Mouse (Mus musculus) adrenal gland, postnatal 4 days (tissue): ENCODE measurements at regions not wholly inside any gene's neighbourhood (a gene's known extent, or its start where the extent isn't known, plus 50 kb on each side); places are given as distances from the start of the nearest gene placed in this dataset.

Experiments used
- DNase-seq, 2 experiments: peaks; one replicate each; pipeline ENCODE4 v3.0.0; 2021 to 2022; ENCODE audit warnings: low spot score in 2 of 2, mixed read lengths in 2 of 2

GRCm38 (mm10) chr5:51841763-51842162 is 274.2 kb upstream of the Ppargc1a start:
- no peak for DNase-seq

GRCm38 (mm10) chr5:51840638-51841329 is 273.3 kb upstream of the Ppargc1a start:
- DNase-seq: no peak

GRCm38 (mm10) chr5:51839292-51839691 is 271.8 kb upstream of the Ppargc1a start:
- no peak for DNase-seq

GRCm38 (mm10) chr5:51830551-51830950 is 263.0 kb upstream of the Ppargc1a start:
- no peak for DNase-seq

GRCm38 (mm10) chr5:51830015-51830414 is 262.5 kb upstream of the Ppargc1a start:
- DNase-seq: no peak

- DNase-seq: no peak
These were observed 262.1 kb upstream of the Ppargc1a start for GRCm38 (mm10) chr5:51829606-51830005.

- DNase-seq: no peak
These were observed 261.5 kb upstream of the Ppargc1a start for GRCm38 (mm10) chr5:51829020-51829419.

- DNase-seq: no peak
These were observed 258.7 kb upstream of the Ppargc1a start for GRCm38 (mm10) chr5:51826269-51826668.

GRCm38 (mm10) chr5:51825584-51826088 is 258.1 kb upstream of the Ppargc1a start:
- DNase-seq: no peak

GRCm38 (mm10) chr5:51824731-51825130 is 257.2 kb upstream of the Ppargc1a start:
- no peak for DNase-seq

GRCm38 (mm10) chr5:51823657-51824056 is 256.1 kb upstream of the Ppargc1a start:
- DNase-seq: no peak

GRCm38 (mm10) chr5:51816258-51816657 is 248.7 kb upstream of the Ppargc1a start:
- no peak for DNase-seq

GRCm38 (mm10) chr5:51811728-51812127 is 244.2 kb upstream of the Ppargc1a start:
- no peak for DNase-seq

GRCm38 (mm10) chr5:51801486-51801885 is 234.0 kb upstream of the Ppargc1a start:
- no peak for DNase-seq

- no peak for DNase-seq
These were observed 232.0 kb upstream of the Ppargc1a start for GRCm38 (mm10) chr5:51799371-51800035.

GRCm38 (mm10) chr5:51794097-51794496 is 226.6 kb upstream of the Ppargc1a start:
- DNase-seq: no peak

GRCm38 (mm10) chr5:51792950-51793349 is 225.4 kb upstream of the Ppargc1a start:
- DNase-seq: no peak

GRCm38 (mm10) chr5:51788768-51789167 is 221.2 kb upstream of the Ppargc1a start:
- no peak for DNase-seq

- DNase-seq: no peak
These were observed 216.0 kb upstream of the Ppargc1a start for GRCm38 (mm10) chr5:51783523-51783922.

- DNase-seq: no peak
These were observed 215.6 kb upstream of the Ppargc1a start for GRCm38 (mm10) chr5:51783099-51783498.

GRCm38 (mm10) chr5:51775502-51776145 is 208.1 kb upstream of the Ppargc1a start:
- no peak for DNase-seq

GRCm38 (mm10) chr5:51771655-51772054 is 204.1 kb upstream of the Ppargc1a start:
- no peak for DNase-seq
